Mouse (Mus musculus) lung, postnatal 25 days (tissue): ENCODE data around the gene Retreg1.
A peak's percentile ranks its signal among the peaks of the same experiment; 100 is the strongest.

Experiments
- DNase-seq: peaks from one replicate; pipeline ENCODE4 v3.0.0; 2022; ENCODE audit warnings: low spot score

The Retreg1 gene

DNA sequence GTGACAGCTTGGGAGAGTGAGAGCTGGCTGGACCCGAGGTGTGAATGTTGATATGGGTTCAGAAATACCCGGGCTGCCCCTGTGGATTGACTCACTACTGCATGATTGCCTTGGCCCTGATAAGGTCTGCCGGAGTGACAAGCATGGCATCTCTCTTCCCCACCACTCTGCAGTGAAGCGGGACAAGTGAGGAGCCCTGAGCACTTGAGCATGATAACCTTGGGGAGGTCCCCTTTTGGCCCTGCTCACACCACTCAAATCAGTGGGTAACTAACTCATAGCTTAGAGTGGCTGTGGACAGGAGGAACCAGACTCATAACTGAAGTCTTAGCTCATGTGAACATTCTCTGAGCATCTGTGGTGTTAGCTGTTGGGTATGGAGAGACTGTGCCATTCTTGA, 77.0 kb downstream of the Retreg1 start:
- no peak for DNase-seq

GRCm38 (mm10) chr15:25920886-25921285, 77.9 kb downstream of the Retreg1 start:
- no peak for DNase-seq

DNA sequence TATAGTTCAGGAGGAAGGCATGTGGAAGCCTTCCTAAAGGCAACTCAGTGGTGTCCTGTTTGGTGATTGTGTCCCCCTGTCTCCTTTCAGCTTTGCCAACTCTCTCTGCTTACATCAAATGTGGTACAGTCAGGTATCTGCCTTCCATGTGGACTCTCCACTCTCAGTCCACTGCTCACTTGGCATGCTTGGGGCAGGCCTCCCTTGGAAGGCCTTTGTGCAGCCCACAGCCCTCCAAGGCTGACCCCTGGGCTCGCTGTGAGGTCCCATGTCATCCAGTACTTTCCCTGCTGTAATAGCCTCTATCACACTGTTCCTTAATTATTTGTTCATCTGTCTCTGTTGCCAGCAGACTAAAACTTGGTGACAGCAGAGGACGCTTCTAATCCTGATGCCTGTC, 79.0 kb downstream of the Retreg1 start:
- DNase-seq = no peak

DNA sequence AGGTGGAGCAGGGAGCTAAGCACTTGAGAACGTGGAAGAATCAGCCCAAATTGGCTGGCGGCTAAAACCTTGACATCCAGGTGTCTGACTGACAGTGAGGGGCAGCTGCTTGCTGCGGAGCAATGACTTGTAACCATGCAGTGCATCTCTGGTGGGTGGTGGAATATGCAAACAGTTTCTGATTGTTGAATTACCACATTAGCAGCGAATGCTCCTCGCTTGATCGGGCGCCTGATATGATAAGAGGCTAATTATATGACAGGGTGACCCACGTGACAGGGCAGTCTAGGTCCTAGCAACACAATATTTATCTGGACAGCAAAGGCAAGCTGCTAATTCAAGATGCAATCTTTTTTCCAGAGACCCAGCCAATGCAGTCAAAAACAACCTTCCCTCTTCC, 80.9 kb downstream of the Retreg1 start:
- no peak for DNase-seq

DNA sequence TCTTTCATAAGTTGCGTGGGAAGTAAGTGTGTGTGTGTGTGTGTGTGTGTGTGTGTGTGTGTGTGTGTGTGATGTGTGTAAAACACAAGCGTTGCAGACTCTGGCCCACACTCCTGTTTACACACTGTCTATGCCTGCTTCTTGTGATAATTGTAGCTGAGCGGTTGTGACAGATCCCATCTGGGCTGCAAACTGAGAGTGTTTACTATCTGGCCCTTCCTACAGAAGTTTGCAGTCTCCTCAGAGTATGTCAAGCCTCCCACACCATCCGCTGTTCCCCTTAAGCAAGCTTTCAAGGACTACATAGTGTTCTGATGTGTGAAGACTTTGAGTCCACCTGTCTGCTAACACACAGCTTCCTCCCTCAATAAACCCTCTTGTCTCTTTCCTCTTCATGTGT, 83.2 kb downstream of the Retreg1 start:
- no peak for DNase-seq

- DNase-seq = no peak
Observed at GRCm38 (mm10) chr15:25927106-25927505, 84.1 kb downstream of the Retreg1 start.

DNA sequence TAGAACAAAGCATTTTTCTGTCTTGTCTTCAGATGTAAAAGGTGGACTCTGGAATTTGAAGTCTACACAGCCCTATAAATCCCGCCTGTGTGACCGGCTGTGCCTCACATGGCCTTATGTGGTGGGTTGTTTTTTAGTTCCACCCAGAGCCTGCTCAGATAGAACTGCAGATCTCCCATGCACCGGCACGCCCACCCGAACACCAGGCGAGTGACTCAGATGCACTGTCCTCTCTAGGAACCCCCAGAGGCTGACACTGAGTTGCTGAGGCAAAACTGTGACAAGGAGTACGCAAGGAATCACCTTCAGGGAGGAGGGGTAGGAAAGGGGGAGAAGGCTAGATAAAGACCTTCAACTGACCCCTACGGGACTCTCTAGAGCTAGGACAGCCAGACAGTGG, 85.0 kb downstream of the Retreg1 start:
- DNase-seq = no peak

- no peak for DNase-seq
Observed at GRCm38 (mm10) chr15:25928831-25929230, 85.9 kb downstream of the Retreg1 start.

DNA sequence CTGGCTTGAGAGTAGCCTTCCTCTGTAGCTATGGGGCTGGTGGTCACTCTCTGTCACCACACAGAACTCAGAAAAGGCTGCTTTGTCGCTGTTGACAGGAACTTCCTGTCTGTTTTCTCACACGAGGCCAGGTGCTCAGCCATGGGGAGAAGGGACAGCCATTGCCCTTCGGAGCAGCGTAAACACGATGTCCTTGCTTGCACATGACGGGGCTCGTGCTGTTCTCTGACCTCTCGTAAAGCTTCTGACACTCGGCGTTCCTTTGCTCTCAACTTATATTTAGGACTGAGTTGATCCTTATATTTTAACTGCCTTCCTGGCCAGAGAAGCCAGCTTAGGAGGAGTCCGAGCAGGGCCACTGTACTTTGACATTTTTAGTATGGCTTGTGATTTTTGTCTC, 86.5 kb downstream of the Retreg1 start:
- DNase-seq = no peak

DNA sequence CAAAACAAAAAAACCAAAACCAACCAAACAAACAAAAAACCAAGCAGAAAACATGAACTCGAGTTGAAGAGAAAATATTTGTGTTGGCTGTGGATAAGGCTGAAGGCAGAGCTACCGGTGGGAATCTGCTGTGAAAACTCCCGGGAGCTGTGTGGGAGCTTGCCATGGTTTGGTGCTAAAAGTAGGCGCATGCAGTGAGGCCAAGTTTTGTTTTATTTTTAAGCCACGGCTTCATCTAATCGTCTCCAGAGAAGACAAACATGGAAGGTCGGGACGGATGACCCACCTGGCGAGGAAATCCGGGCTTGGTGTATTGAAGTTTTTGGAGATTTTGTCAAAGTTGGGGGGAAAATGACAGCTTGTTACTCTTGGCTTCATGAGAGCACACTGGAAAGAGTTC, 87.0 kb downstream of the Retreg1 start:
- DNase-seq = no peak

- no peak for DNase-seq
Observed at GRCm38 (mm10) chr15:25930657-25931056, 87.7 kb downstream of the Retreg1 start.

DNA sequence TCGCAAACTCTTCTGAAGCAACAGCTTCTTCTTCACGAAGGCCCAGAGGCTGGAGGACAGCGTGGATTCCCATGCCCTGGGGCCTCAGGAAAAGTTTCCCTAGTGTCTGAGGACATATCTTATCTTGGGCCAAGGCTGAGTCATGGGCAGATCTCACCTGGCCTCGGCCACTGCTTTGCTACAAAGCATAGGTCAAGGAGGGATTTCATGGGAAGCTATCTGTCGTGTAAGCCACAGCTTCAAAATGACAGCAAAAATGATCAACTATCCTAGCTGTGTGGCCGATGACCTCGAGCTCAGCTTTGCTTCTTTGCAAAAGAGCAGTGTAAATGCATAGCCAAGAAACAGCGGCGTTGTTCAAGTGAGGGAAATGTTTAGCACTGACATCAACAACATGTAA, 89.5 kb downstream of the Retreg1 start:
- DNase-seq = no peak

- peak; percentile 86 for DNase-seq
Observed at GRCm38 (mm10) chr15:25932937-25933684, 90.1 kb downstream of the Retreg1 start.

GRCm38 (mm10) chr15:25933685-25934108, 90.7 kb downstream of the Retreg1 start:
- no peak for DNase-seq

- no peak for DNase-seq
Observed at GRCm38 (mm10) chr15:25934411-25934810, 91.4 kb downstream of the Retreg1 start.

- no peak for DNase-seq
Observed at GRCm38 (mm10) chr15:25938496-25938895, 95.5 kb downstream of the Retreg1 start.

DNA sequence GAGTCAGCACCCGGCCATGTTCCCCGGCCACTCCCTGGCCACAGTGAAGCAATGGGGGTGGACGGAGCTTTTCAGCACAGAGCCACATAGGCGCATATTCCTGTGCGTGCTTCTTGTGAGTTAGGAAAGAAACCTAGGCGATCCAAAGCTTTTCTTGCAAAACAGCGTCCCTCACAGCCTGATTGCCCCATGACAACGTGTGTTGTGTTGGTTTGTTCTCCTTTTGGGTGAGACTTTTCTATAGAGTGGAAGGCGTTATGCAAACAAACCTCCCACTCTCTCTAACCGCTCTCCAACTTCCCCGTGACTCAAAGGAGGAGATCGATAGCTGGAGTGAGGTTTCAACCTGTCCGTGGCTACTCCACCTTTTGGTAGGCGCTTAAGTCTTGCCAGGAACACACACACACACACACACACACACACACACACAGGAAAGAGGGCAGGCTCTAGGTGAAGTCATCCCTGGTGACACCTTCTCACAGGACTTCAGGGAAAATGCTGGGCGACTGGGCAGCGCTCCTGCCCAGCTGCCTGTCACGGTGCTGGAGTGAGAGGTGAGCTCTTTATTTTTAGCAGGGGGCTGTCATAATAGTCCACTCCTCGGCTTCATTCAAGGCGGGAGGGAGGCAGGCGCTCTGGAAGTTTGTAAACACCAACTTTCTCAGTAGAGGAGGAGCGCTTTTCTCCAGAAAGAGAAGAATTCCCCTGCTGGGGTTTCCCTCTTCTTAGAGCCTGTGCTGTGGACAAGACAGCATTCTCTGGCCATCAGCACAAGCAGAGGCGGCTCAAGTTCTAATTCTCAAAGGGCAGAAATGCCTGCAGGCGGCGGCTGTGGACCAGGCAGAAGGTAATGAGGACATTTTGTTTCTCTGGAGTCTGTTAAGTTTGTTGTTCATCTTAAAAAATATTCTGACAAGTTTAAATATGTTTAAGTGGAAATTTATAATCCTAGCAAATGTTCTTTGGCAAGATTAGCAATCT, 97.7 kb downstream of the Retreg1 start:
- DNase-seq = peak; percentile 62

DNA sequence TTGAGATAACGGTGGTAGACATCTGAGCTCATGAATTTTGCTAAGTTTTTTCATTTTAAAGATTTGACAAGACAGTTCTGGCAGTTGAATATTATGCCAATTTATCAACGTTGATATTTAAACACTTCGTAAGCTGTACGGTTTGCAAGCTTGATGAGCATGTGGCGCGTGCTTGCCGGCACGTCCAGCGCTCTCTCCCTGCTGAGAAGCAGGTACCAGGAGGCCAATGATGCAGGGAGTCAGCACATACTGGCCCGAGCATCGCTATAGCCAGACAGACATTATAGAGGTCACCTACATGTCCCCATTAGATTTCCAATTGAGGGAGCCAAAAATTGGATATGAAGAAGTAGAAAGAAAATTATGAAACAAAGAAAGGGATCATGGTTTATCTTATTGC, 98.5 kb downstream of the Retreg1 start:
- no peak for DNase-seq

DNA sequence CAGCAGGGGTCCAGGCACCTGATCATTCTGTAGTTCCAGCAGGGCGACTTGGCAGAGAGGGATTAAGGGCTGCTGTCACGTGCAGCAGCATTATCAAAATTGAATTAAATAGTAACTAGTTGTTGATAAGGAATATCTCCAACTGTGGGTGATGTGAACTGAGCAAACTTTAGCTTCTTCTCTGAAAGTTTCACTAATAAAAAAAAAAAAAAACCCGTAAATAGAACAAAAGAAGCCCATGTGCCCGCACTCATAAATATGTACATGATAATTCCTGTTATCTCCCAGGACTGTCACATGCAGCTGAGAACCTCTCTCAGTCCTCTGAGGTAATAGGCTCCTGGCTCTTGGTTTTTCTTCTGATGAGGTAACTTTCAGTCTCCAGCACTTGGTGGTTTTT, 99.4 kb downstream of the Retreg1 start:
- no peak for DNase-seq

- no peak for DNase-seq
Observed at GRCm38 (mm10) chr15:25943386-25944137, 100.6 kb downstream of the Retreg1 start.

GRCm38 (mm10) chr15:25945224-25945623, 102.2 kb downstream of the Retreg1 start:
- DNase-seq = peak; percentile 54

DNA sequence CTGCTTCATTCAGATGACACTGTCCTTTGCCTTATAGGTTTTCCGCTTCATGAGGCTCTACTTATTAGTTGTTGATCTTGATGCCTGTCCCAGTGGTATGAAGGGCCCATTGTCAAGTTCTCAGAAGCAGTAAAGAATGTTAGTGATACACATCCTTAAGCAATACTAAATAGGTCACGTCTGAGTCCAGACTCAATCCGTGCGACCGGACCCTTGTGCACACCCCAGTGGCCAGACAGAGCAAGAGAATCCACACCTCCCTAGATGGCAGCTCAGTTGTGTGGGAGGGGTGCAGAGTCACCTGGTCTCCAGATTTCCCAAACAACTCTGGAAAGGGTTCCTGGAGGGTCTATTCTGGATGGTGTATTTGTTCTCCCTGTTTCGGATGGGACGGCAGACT, 103.5 kb downstream of the Retreg1 start:
- DNase-seq = no peak
